Mouse (Mus musculus) testis, adult 2 months (tissue): ENCODE data around the gene Cabp1.

Source experiments
- CTCF ChIP-seq: fragments of 200-500 bp; IDR thresholded peaks from 2 replicates; pipeline ENCODE4 v1.5.1; 2012; ENCODE audit warnings: low read depth, mild to moderate bottlenecking, inconsistent platforms, low read length, moderate library complexity; ENCODE audit not compliant: control insufficient read depth, insufficient read depth, insufficient replicate concordance
- POLR2A ChIP-seq: fragments of 200-500 bp; IDR thresholded peaks from 2 replicates; pipeline ENCODE4 v1.6.1; 2012; ENCODE audit warnings: low read depth, mild to moderate bottlenecking, inconsistent platforms, low read length, moderate library complexity; ENCODE audit not compliant: control insufficient read depth

DNA sequence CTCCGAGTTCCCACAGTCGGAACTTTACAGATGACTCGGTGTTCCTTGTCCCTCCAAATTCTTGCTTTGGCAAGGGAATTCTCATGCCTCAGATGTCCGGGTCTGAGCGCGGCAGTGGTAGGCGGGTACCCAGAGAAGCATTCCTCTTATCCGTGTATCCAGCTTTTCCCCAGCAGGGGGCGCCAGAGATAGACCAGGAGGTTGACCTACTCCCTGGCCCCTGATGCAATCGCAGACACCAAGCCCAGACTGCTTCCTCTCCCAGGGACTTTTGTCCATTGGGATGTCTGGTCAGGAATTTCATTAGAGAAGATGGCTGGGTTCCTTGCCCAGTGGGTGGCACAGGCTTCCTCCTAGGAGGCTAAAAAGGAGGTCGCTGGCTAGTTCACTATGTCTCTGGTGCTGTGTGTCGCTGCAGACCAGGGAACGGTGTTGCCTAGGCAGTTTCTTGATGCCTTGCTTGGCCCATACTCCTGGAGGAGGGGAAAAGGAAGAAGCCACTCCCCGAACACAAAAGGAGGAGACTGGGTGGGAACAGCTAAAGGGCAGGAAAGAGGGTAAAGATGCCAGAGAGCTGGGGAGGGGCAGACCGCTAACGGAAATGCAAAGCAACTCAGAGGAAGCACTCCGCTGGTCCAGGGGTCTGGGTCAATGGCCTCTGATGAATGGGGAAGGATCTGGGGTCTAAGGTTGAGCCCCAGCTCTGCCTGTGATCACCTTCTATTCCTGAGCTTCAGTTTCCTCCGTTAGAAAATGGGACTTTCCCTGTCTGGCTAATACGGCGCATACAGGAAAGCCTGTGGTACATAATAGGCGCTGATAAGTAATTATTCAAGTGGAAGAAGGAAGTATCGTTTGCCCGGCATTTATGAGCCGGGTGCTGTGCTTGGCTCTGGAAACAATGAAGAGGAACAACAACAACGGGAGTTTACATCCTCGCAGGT lies 6.7 kb downstream of the Cabp1 start:
- peak; percentile 88 for TF ChIP-seq CTCF
- TF ChIP-seq POLR2A, result no peak
